Mouse (Mus musculus): ENCODE measurements at regions not wholly inside any gene's neighbourhood (a gene's known extent, or its start where the extent isn't known, plus 50 kb on each side); places are given as distances from the start of the nearest gene placed in this dataset.

- intact Hi-C loops (cut with DNase I): no loop called here
Measured at GRCm38 (mm10) chr2:174848981-174849681, 88.7 kb downstream of the Edn3 start.

DNA sequence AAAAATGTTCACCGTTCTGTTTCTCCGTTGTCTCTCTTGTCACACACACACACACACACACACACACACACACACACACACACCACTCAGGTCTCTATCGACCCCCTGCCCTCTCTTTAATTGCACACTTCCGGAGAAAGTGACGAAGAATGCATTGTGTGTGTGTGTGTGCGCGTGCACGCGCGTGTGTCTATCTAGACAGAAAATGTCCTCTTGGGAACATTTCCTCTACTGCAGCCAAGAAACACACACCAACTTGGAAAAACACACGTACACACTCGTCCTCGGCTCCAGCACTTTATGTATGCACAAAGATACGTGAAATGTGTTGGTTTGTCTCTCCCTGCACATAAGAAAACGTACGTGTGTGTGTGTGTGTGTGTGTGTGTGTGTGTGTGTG, 90.4 kb downstream of the Edn3 start:
- intact Hi-C loops (cut with DNase I): loop anchor here (10.0 kb wide), 1 partner anchor 366 kb away; no protein-coding TSS in a partner anchor

DNA sequence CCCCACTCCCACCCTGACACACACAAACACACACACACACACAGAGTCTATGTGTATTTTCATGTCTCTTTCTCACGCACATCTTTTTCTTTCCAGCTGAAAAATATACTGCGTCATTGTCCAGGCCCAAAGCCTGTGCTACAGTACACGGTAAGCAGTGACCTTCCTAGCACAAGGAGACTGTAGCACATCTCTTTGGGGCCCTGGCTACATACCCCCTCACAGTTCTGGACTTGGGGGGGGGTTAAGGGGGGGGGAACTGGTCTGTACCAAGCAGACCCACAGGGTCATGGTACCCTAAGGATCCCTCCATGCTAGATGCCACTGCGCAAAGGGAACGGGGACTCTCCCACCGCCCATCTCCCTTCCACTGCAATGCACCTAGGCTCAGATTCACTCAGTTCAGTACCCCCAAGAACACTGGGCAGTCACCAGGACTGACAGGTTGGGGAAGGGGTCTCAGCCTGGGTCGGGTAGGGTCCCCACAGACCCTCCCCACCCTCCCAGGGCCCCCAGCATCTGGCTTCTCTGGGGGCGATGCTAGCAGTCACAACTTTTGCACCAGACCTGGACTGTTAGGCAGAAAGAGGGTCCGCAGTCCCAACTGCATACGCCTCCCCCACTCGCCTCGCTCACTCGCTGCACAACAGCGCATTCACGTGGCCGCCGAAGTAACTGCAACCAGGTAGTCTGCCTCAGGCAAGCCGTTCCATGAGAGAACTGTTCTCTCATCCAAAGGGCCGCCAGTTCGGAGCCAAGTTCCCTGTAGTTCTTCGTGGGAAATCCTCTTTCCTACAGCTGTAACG, 91.3 kb downstream of the Edn3 start:
- intact Hi-C loops (cut with DNase I): loop anchor here (10.0 kb wide), 1 partner anchor 367 kb away; no protein-coding TSS in a partner anchor

- intact Hi-C loops (cut with DNase I): loop anchor here (10.0 kb wide), 1 partner anchor 369 kb away; no protein-coding TSS in a partner anchor
Measured at GRCm38 (mm10) chr2:174853786-174854185, 93.4 kb downstream of the Edn3 start.

DNA sequence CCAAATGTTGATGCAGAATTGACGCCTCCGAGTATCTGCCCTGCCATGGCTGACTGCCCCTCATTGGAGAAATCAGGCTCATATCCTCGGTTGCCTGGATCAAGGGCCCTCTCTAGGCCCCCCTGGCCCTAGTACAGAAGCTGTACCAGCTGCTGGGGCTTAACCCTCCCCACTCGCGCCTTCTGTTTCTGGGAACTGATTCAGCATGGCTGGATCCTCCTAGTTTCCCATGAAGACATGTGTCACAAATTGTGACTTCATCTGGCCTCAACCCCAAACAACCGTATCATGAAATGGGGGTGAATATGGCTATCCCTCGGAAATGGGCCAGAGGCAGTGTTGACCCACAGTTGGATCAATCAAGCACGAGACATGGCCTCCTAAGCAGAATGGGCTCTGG, 95.1 kb downstream of the Edn3 start:
- intact Hi-C loops (cut with DNase I): loop anchor here (5.0 to 10.0 kb wide), 2 partner anchors 183 to 371 kb away; no protein-coding TSS in a partner anchor

DNA sequence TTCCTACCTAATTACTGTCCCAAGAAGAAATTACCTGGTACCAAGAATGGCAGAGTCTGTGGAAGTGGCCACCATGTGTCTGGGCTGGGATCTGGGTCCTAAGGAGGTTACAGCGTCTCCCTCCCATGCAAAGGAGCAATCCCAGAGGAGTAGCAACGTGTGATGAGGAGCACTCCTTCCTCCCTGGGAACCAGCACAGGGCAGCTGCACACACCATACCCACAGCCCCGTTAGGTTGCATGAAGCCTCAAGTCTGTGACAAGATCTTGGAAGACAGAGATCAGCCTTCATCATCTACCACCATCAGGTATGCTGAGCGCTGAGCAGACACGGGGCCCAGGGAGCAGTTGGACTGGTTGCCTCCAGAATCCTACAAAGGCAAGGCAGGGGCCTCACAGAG, 95.7 kb downstream of the Edn3 start:
- intact Hi-C loops (cut with DNase I): loop anchor here (5.0 to 10.0 kb wide), 2 partner anchors 184 to 371 kb away; no protein-coding TSS in a partner anchor

GRCm38 (mm10) chr2:174858011-174858834, 97.8 kb downstream of the Edn3 start:
- intact Hi-C loops (cut with DNase I): loop anchor here (2.0 to 10.0 kb wide), 3 partner anchors 186 to 547 kb away; no protein-coding TSS in a partner anchor

DNA sequence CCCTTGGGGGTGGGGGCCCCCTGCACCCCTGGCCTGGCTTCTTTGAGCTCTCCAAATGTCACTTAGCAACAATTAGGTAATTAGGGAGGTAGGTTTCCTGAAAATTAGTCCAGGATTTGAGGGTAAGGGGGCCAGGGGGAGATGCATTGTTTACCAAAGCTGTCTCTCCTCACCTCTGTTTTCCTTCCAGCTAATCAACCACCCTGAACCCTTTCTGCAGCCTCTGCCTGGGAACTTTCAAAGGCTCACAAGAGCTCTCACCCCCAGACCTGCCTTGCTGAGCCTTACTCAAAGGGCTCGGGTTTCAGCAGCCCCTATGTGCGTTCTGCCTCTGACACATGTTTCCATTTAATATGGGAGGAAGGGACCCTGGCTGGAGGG, 98.4 kb downstream of the Edn3 start:
- intact Hi-C loops (cut with DNase I): loop anchor here (2.0 to 10.0 kb wide), 3 partner anchors 187 to 548 kb away; no protein-coding TSS in a partner anchor

DNA sequence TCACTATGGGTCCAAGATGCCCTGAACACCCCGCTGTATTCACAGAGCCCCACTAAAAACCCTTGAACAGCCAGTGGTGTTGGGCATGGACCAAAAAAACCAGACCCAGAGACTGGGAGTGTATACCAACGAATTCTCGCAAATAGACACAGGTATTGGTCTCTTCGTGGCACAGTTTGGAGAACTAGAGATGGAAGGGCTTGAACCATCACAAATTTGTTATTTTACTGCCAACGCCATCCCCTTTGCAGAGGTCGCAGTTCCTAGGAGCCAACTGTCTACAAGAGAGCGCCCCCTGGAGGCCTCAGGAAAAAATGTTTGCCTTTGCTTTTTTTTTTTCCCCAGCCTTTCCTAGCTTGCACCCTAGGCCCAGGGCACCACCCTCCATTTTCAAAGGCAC, 99.1 kb downstream of the Edn3 start:
- intact Hi-C loops (cut with DNase I): loop anchor here (2.0 to 10.0 kb wide), 3 partner anchors 187 to 549 kb away; no protein-coding TSS in a partner anchor

DNA sequence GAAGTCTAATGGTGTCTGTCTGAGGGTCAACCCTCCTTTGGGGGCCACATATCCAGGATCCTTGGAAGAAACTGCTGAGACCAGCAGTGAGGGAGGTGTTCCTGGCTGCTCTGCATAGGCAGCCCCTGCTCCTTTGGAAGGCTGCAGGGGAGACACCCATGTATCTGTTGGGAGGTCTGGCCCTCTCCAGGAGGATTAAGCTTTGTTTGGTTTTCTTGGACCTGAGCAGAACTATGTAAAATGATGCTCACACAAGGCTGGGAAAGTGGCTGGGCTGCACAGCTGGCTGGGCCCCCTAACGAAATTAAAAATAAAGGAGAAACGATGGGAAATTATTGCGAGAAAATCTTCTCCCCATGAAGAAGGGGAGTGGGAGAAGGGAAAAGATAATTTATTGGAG, 104.2 kb downstream of the Edn3 start:
- intact Hi-C loops (cut with DNase I): no loop called here

- intact Hi-C loops (cut with DNase I): no loop called here
Measured at GRCm38 (mm10) chr2:174866546-174866945, 106.1 kb downstream of the Edn3 start.

DNA sequence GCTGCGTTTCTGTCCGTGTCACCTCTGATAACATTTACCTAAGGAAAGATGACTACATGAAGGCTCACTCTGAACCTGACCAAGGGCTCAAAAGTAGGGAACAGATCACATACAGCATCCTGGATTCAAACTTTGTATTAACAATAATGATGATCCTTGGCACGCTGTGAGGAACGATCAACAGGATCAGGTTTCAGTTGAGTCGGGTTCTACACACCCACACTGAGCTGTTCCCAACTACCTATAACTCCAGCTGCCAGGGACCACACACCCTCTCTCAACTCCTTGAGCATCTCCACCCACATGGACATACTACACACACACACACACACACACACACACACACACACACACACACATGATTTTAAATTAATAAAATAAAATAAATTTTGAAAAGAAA, 107.0 kb downstream of the Edn3 start:
- intact Hi-C loops (cut with DNase I): no loop called here

DNA sequence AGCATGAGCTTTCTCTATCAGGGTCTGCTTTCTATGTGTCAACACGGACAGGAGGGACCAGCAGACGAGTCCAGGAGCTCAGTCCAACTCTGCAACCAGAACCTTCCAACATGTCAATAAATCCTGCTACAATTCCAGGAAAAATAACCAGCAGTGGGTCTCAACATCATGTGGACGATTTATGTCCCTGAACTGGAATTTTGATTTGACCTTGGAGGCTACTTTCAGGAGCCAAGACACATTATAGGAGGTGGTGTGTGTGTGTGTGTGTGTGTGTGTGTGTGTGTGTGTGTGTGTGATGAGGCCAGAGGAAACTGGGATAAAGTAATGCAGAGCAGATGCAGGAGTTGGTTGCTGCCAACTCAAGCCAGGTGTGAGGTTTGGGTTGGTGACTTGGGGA, 107.8 kb downstream of the Edn3 start:
- intact Hi-C loops (cut with DNase I): no loop called here

- intact Hi-C loops (cut with DNase I): no loop called here
Measured at GRCm38 (mm10) chr2:174868743-174869369, 108.4 kb downstream of the Edn3 start.

DNA sequence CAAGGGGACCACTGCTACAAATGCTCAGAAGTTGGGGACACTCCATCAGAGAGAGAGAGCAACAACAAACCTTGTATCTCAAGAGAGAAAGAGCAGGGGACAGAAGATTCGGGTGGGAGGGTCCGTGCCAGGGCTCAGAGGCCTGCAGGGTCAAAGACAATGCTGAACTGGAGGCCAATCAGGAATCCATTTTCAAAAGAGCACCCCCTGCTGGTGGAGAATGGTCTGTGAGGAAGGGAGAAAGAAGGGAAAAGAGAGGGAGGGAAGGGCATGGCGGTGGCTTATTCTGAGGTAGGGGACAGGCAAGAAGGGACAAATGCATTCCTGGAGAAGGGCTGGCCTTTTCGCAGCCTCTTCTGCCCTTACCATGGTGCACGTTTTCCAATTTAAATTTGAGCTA, 109.9 kb downstream of the Edn3 start:
- intact Hi-C loops (cut with DNase I): no loop called here

DNA sequence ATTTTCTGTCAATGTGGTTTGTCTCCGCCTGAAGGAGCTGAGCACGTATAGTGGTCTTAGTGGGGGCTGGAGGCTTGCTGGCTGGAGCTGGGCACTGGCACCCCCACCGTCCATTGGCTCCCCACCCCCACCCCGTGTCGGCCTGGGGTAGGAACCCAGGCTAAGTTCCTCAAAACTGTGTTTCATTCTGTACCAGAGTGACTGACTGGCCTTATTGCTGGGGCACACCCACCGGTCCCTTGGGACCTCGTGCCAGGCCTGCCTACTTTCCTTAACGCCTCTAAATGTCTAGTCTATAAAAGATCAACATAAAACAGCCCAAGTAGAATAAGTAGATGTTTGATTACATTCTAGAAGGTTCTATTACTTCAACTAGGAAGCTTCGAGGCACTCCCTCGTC, 110.8 kb downstream of the Edn3 start:
- intact Hi-C loops (cut with DNase I): no loop called here

GRCm38 (mm10) chr2:174871844-174872243, 111.4 kb downstream of the Edn3 start:
- intact Hi-C loops (cut with DNase I): no loop called here

DNA sequence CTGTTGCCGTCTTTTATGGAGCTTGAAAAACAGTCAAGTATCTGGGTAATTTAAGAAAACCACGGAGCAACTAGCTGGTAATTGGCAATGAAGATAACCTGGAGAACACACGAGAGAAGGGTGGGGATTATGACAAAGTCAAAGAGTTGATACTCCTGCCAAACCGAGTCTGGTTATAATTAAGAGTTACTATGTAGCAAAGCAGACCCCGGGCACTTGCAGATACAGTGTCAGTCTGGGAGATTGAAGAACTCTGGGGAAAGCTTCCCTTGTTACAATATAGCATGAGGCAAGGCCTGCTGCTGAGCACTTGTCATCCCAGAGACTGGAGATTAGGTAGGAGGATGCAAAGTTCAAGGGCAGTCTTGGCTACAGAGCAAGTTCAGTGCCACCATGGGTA, 116.5 kb downstream of the Edn3 start:
- intact Hi-C loops (cut with DNase I): no loop called here

- intact Hi-C loops (cut with DNase I): no loop called here
Measured at GRCm38 (mm10) chr2:174878979-174879378, 118.6 kb downstream of the Edn3 start.

GRCm38 (mm10) chr2:174880659-174881058, 120.2 kb downstream of the Edn3 start:
- intact Hi-C loops (cut with DNase I): no loop called here

Data from adrenal gland (tissue).